Mouse (Mus musculus): ENCODE measurements at regions not wholly inside any gene's neighbourhood (a gene's known extent, or its start where the extent isn't known, plus 50 kb on each side); places are given as distances from the start of the nearest gene placed in this dataset.

DNA sequence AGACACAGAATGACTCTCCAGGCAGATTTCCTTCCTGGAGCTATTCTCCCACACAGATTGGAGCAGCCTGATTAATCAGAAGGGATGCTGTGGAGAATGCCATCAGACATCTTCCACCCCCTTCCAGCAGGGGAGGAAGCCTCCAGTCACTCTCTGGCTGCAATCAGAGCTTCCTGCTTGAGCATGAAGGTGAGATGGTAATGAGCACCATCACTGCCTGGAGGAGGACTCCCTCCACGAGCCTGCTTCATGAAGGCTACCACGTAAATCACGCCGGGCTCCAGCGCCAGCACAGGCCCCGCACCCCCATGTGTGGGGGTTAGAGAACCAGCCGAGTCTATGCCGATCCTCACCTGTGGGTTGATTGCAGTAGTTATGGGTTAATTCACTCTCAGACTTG, 321.7 kb upstream of the Zmiz1 start:
- Histone ChIP-seq H3K4me2 (replicated peaks; ENCODE audit: low read depth) (no peak overlapping the region), H3K27ac (ENCODE audit: low read depth, low read length) (no peak overlapping the region), H3K36me3 (ENCODE audit: control insufficient read depth, insufficient read depth) (no peaks in the 10 kb centered on the region), H3K9ac (ENCODE audit: low read depth, low read length) (no peak overlapping the region), H3K4me1 (replicated peaks; ENCODE audit: control insufficient read depth, insufficient read depth, low read length) (no peaks in the 10 kb centered on the region; the same call in 1 of the 2 replicates), H3K4me3 (ENCODE audit: low read depth, low read length) (no peak overlapping the region), H3K27me3 (replicated peaks; ENCODE audit: control insufficient read depth, insufficient read depth, low read length) (no peaks in the 10 kb centered on the region), H3K9me3 (ENCODE audit: control insufficient read depth) (0 out of 2 replicates have a peak, but pooled peaks cover 5% of the 10 kb centered on the region)
- WGBS, result 92% methylated on average over 8 of the region's 8 CpGs
- ATAC-seq, result no peak
- no peak for TF ChIP-seq CTCF (IDR thresholded peaks at IDR 0.05; ENCODE audit: low read depth)

DNA sequence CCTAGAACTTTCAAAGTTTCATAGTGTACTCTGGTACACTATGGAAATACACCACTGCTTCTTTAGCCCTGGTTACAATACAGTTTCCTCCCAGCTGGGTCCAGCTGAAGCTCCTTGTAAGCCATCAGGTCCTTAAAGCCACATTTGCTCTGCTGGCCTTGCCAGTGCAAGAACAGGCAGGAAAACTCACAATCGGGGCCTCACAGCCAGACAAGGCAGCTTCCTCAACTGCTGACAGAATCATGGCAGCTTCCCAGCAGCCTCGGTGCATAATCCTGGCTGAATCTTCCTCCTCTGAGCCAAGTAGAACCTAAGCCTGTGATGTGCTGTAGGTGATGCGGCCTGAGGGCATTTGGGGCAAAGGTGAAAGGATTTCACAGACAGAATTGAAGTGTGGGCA, 320.5 kb upstream of the Zmiz1 start:
- no peak for TF ChIP-seq CTCF (IDR thresholded peaks at IDR 0.05; ENCODE audit: low read depth)
- Histone ChIP-seq H3K27me3 (replicated peaks; ENCODE audit: control insufficient read depth, insufficient read depth, low read length) (no peaks in the 10 kb centered on the region), H3K36me3 (ENCODE audit: control insufficient read depth, insufficient read depth) (no peaks in the 10 kb centered on the region), H3K9me3 (ENCODE audit: control insufficient read depth) (0 out of 2 replicates have a peak, but pooled peaks cover 5% of the 10 kb centered on the region), H3K4me3 (ENCODE audit: low read depth, low read length) (no peak overlapping the region), H3K27ac (ENCODE audit: low read depth, low read length) (no peak overlapping the region), H3K4me2 (replicated peaks; ENCODE audit: low read depth) (no peak overlapping the region), H3K9ac (ENCODE audit: low read depth, low read length) (no peak overlapping the region), H3K4me1 (replicated peaks; ENCODE audit: control insufficient read depth, insufficient read depth, low read length) (no peaks in the 10 kb centered on the region; the same call in 1 of the 2 replicates)
- 42% methylated on average over 3 of the region's 3 CpGs for WGBS
- no peak for ATAC-seq

DNA sequence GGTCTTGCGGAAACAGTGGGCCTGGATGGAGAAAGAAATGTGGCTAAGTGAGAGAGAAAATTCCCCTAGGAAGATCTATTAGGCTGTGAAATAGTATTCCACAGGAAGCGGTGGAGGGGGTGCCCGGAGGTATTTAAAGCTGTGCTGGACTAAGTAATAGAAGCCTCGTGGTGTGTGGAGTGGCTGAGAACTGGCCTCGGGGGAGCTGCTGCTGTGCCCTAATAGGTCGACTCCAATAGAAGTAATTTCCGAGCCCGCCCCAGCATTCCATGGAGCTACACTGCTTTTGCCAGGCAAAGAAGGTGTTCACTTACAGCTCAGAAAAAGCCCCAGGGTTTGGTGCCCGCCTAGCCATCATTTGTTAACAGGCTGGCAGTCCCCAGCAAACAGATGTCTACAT, 317.1 kb upstream of the Zmiz1 start:
- TF ChIP-seq CTCF (IDR thresholded peaks at IDR 0.05; ENCODE audit: low read depth), result no peak
- Histone ChIP-seq H3K27me3 (replicated peaks; ENCODE audit: control insufficient read depth, insufficient read depth, low read length) (no peaks in the 10 kb centered on the region), H3K4me3 (ENCODE audit: low read depth, low read length) (no peak overlapping the region), H3K4me1 (replicated peaks; ENCODE audit: control insufficient read depth, insufficient read depth, low read length) (no peaks in the 10 kb centered on the region; the same call in 1 of the 2 replicates), H3K27ac (ENCODE audit: low read depth, low read length) (no peak overlapping the region), H3K4me2 (replicated peaks; ENCODE audit: low read depth) (no peak overlapping the region), H3K9me3 (ENCODE audit: control insufficient read depth) (no peaks in the 10 kb centered on the region), H3K36me3 (ENCODE audit: control insufficient read depth, insufficient read depth) (no peaks in the 10 kb centered on the region), H3K9ac (ENCODE audit: low read depth, low read length) (no peak overlapping the region)
- no peak for ATAC-seq
- 62% methylated on average over 9 of the region's 9 CpGs for WGBS

- H3K27ac ChIP-seq (ENCODE audit: low read depth, low read length), result no peak overlapping the region
- no peaks in the 10 kb centered on the region for H3K36me3 ChIP-seq (ENCODE audit: control insufficient read depth, insufficient read depth)
- ATAC-seq, result no peak
- no peak overlapping the region for H3K9ac ChIP-seq (ENCODE audit: low read depth, low read length)
- TF ChIP-seq CTCF (IDR thresholded peaks at IDR 0.05; ENCODE audit: low read depth), result no peak
- H3K27me3 ChIP-seq (replicated peaks; ENCODE audit: control insufficient read depth, insufficient read depth, low read length), result no peaks in the 10 kb centered on the region
- H3K4me3 ChIP-seq (ENCODE audit: low read depth, low read length), result no peak overlapping the region
- H3K4me1 ChIP-seq (replicated peaks; ENCODE audit: control insufficient read depth, insufficient read depth, low read length), result no peaks in the 10 kb centered on the region
- H3K9me3 ChIP-seq (ENCODE audit: control insufficient read depth), result no peaks in the 10 kb centered on the region
- WGBS, result 90% methylated on average over 4 of the region's 4 CpGs
- no peak overlapping the region for H3K4me2 ChIP-seq (replicated peaks; ENCODE audit: low read depth)
These were observed 315.9 kb upstream of the Zmiz1 start for GRCm38 (mm10) chr14:25143051-25143450.

DNA sequence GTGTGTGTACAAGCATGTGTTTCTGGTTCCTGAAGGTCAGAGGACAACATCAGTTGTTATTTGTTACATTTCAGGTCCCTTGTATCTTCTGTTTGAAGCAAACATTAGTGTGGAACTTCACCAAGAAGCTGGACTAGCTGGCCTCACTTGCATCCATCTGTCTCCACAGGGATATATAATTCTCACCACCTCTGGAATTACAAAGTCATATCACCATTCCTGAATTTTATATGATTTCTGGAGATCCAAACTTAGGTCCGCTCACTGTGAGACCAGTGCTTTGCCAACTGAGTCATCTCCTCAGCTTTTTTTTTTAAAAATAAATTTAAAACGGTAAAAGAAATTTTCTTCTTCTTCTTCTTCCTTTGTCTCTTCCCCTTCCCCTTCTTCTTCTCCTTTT, 311.3 kb upstream of the Zmiz1 start:
- no peak overlapping the region for H3K4me2 ChIP-seq (replicated peaks; ENCODE audit: low read depth)
- no peak for ATAC-seq
- no peak overlapping the region for H3K9ac ChIP-seq (ENCODE audit: low read depth, low read length)
- no peak overlapping the region for H3K4me3 ChIP-seq (ENCODE audit: low read depth, low read length)
- WGBS, result 92% methylated on average over 2 of the region's 2 CpGs
- no peaks in the 10 kb centered on the region for H3K9me3 ChIP-seq (ENCODE audit: control insufficient read depth)
- H3K4me1 ChIP-seq (replicated peaks; ENCODE audit: control insufficient read depth, insufficient read depth, low read length), result no peaks in the 10 kb centered on the region
- no peaks in the 10 kb centered on the region for H3K36me3 ChIP-seq (ENCODE audit: control insufficient read depth, insufficient read depth)
- no peak for TF ChIP-seq CTCF (IDR thresholded peaks at IDR 0.05; ENCODE audit: low read depth)
- H3K27ac ChIP-seq (ENCODE audit: low read depth, low read length), result no peak overlapping the region
- H3K27me3 ChIP-seq (replicated peaks; ENCODE audit: control insufficient read depth, insufficient read depth, low read length), result no peaks in the 10 kb centered on the region

DNA sequence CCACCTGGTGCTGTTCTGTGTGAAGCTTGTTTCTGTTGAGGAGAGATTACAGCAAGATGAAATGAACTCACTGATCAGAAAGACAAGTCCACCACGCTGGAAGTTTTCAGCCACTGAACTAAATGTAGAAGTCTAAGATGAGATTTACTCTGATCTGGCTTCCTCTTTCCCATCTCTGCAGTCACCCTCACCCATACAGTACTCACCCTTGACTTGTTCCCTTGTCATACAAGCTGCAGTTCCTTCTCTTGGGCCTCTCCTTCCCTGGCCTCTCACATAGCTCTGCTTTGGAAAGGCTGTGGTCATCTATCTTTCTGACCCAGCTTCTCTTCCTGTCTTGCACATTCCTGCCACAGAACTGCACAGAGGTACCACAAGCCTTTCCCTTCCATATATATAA, 308.0 kb upstream of the Zmiz1 start:
- no peaks in the 10 kb centered on the region for H3K9me3 ChIP-seq (ENCODE audit: control insufficient read depth)
- H3K4me2 ChIP-seq (replicated peaks; ENCODE audit: low read depth), result no peak overlapping the region
- 91% methylated on average over 1 of the region's 1 CpGs for WGBS
- H3K4me3 ChIP-seq (ENCODE audit: low read depth, low read length), result no peak overlapping the region
- H3K9ac ChIP-seq (ENCODE audit: low read depth, low read length), result no peak overlapping the region
- no peak overlapping the region for H3K27ac ChIP-seq (ENCODE audit: low read depth, low read length)
- no peaks in the 10 kb centered on the region for H3K4me1 ChIP-seq (replicated peaks; ENCODE audit: control insufficient read depth, insufficient read depth, low read length)
- peak; percentile 37 for TF ChIP-seq CTCF (IDR thresholded peaks at IDR 0.05; ENCODE audit: low read depth)
- no peaks in the 10 kb centered on the region for H3K36me3 ChIP-seq (ENCODE audit: control insufficient read depth, insufficient read depth)
- ATAC-seq, result no peak
- no peaks in the 10 kb centered on the region for H3K27me3 ChIP-seq (replicated peaks; ENCODE audit: control insufficient read depth, insufficient read depth, low read length)

DNA sequence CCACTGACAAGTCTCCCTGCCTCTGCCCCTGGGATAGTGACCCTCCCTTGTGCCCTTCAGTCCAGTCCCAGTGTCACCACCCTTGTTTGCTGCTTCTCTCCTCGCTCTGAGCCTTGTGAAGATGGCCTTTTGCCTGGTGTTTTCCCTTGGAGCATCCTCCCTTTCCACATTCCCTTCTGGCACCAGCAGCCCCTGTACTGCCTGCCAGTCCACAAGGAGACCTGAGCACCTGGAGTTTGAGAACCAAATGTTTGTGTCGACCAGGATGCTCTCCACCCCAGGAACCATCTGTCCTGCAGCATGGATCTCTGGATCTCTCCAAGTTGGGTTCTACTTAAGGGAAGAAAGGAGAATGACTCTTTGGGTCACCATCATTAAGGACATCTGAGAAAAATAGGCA, 307.5 kb upstream of the Zmiz1 start:
- WGBS, result 80% methylated on average over 2 of the region's 2 CpGs
- H3K4me2 ChIP-seq (replicated peaks; ENCODE audit: low read depth), result no peak overlapping the region
- H3K4me1 ChIP-seq (replicated peaks; ENCODE audit: control insufficient read depth, insufficient read depth, low read length), result no peaks in the 10 kb centered on the region
- no peak overlapping the region for H3K27ac ChIP-seq (ENCODE audit: low read depth, low read length)
- no peak overlapping the region for H3K9ac ChIP-seq (ENCODE audit: low read depth, low read length)
- H3K9me3 ChIP-seq (ENCODE audit: control insufficient read depth), result no peaks in the 10 kb centered on the region
- no peak for TF ChIP-seq CTCF (IDR thresholded peaks at IDR 0.05; ENCODE audit: low read depth)
- H3K4me3 ChIP-seq (ENCODE audit: low read depth, low read length), result no peak overlapping the region
- no peaks in the 10 kb centered on the region for H3K27me3 ChIP-seq (replicated peaks; ENCODE audit: control insufficient read depth, insufficient read depth, low read length)
- ATAC-seq, result no peak
- H3K36me3 ChIP-seq (ENCODE audit: control insufficient read depth, insufficient read depth), result no peaks in the 10 kb centered on the region

Data from intestine, postnatal 0 days (tissue).